In the genomic region with DNA sequence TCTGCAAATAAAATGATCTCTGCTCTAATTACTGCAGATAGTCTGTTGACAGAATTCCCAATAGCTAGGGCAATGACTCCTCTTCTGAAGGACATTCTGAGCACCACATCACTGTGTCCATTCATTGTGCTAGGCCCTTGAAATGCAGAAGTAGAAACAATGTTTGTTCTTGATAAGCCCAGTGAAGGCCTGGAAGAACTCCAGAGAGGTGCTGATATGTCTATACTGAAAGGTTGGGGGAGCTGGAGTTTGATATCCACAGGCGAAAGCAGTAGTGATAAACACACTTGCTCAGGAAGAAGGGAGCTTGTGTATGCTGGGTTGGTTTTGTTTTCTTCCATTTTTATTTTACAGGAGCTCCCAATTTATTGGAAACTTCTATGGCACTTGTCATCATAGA, we compare ENCODE assay signal across 1 mouse cellular context.
TF ChIP-seq lines count a peak whose summit lies in the region.

No protein-coding gene starts in this region.

TF ChIP-seq in MEL, 35 proteins besides CTCF, POLR2A, EP300 and RAD21:
- TF ChIP-seq CHD1 (IDR thresholded peaks at IDR 0.05; ENCODE audit: low read depth, low read length) (no peak), POLR2AphosphoS2 (IDR thresholded peaks at IDR 0.05; ENCODE audit: low read length) (no peak), TBP (IDR thresholded peaks at IDR 0.05; ENCODE audit: low read depth, low read length) (0 out of 2 replicates have a peak, but pooled peaks have one; percentile 40), TAL1 (IDR thresholded peaks at IDR 0.05; ENCODE audit: low read length) (peak; percentile 57), SIN3A (IDR thresholded peaks at IDR 0.05; ENCODE audit: low read length) (peak; percentile 39; the same call in 1 of the 2 replicates), KAT2A (conservative IDR thresholded peaks at IDR 0.05; ENCODE audit: low read depth, low read length) (no peak), BHLHE40 (IDR thresholded peaks at IDR 0.05; ENCODE audit: borderline replicate concordance, low read depth, low read length) (no peak), ZMIZ1 (IDR thresholded peaks at IDR 0.05; ENCODE audit: low read depth, low read length) (no peak), SMC3 (IDR thresholded peaks at IDR 0.05; ENCODE audit: low read depth, low read length) (no peak), GATA1 (IDR thresholded peaks at IDR 0.05; ENCODE audit: low read depth, low read length) (peak; percentile 89), JUND (IDR thresholded peaks at IDR 0.05; ENCODE audit: low read depth, low read length) (no peak), ZC3H11A (IDR thresholded peaks at IDR 0.05; ENCODE audit: low read depth, low read length) (no peak), TCF12 (IDR thresholded peaks at IDR 0.05; ENCODE audit: low read depth, low read length) (peak; percentile 87), ETS1 (IDR thresholded peaks at IDR 0.05; ENCODE audit: low read depth, low read length) (peak; percentile 60; the same call in 1 of the 2 replicates), RCOR1 (IDR thresholded peaks at IDR 0.05; ENCODE audit: low read depth, low read length) (peak; percentile 65; the same call in 1 of the 2 replicates)
